Mouse (Mus musculus) midbrain, embryonic 10.5 days (tissue): ENCODE measurements around the gene Ttc28. TPM values are rescaled to one million over a fixed set of nuclear protein-coding genes. Genes with fewer than 3 reads are reported as not detected.

Experiments used
- DNase-seq: peaks from one replicate; pipeline ENCODE4 v3.0.0-alpha.2; 2017; ENCODE audit warnings: low spot score
- H3K27ac ChIP-seq: fragments of 300-500 bp; sonication (generic); replicated peaks from 2 replicates; pipeline ENCODE4 v1.5.1; 2016; ENCODE audit warnings: mild to moderate bottlenecking
- H3K27me3 ChIP-seq: fragments of 300-500 bp; sonication (generic); 2 replicates; pipeline ENCODE4 v1.6.1; 2016; ENCODE audit warnings: low read depth, mild to moderate bottlenecking; ENCODE audit not compliant: poor library complexity, severe bottlenecking
- H3K36me3 ChIP-seq: fragments of 300-500 bp; sonication (generic); 2 replicates; pipeline ENCODE4 v1.6.1; 2016; ENCODE audit warnings: mild to moderate bottlenecking, moderate library complexity
- H3K4me1 ChIP-seq: fragments of 300-500 bp; sonication (generic); 2 replicates; pipeline ENCODE4 v1.6.1; 2016
- H3K4me3 ChIP-seq: fragments of 300-500 bp; sonication (generic); 2 replicates; pipeline ENCODE4 v1.5.1; 2016; ENCODE audit warnings: mild to moderate bottlenecking, moderate library complexity
- H3K9me3 ChIP-seq: fragments of 300-500 bp; sonication (generic); replicated peaks from 2 replicates; pipeline ENCODE4 v1.6.1; 2016; ENCODE audit warnings: mild to moderate bottlenecking
- WGBS: fragments of 180-500 bp; shearing (Covaris S2); methylation state at CpG from one replicate; pipeline ENCODE4 v1.1.7; 2016; 5-methylcytosine and 5-hydroxymethylcytosine counted together
- polyA plus RNA-seq: library from polyadenylated mRNA; unstranded; fragments of >200 nt; fragmentation: Nextera tagmentation; extraction: Ambion mirVana; gene quantifications from 2 replicates; pipeline ENCODE4 v1.2.1, GENCODE M21; 2016

Gene Ttc28
- polyA plus RNA-seq, 1 experiment from 2014 or later = 9.4 TPM

GRCm38 (mm10) chr5:111098516-111099274 is 219.1 kb downstream of the Ttc28 start:
- H3K27me3 ChIP-seq = 0 out of 2 replicates have a peak, but pooled peaks cover 3% of the 10 kb centered on the region
- H3K9me3 ChIP-seq = no peaks in the 10 kb centered on the region
- H3K36me3 ChIP-seq = peaks cover 35% of the 10 kb centered on the region
- 22% methylated on average over 7 of the region's 7 CpGs for WGBS
- DNase-seq = peak; percentile 35
- no peak overlapping the region for H3K4me3 ChIP-seq
- peak overlapping the region; percentile 73 for H3K27ac ChIP-seq
- peaks cover 47% of the 10 kb centered on the region for H3K4me1 ChIP-seq

DNA sequence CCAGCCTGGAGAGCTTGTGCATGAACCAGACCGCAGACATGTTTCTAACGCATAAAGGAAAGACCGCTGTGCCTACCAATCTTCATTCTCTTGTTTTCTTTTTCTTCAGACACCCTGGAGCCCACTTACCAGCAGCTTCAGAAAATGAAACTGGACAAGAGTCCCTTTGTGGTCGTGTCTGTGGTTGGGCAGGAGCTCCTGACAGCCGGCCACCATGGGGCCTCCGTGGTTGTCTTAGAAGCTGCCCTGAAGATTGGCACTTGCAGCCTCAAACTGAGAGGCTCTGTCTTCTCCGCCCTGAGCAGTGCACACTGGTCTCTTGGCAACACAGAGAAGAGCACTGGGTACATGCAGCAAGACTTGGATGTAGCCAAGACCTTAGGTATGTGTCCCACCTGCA is 221.0 kb downstream of the Ttc28 start:
- H3K27ac ChIP-seq = no peak overlapping the region
- H3K27me3 ChIP-seq = 0 out of 2 replicates have a peak, but pooled peaks cover 3% of the 10 kb centered on the region
- H3K36me3 ChIP-seq = peaks cover 32% of the 10 kb centered on the region
- no peak overlapping the region for H3K4me3 ChIP-seq
- no peaks in the 10 kb centered on the region for H3K9me3 ChIP-seq
- 92% methylated on average over 7 of the region's 7 CpGs for WGBS
- H3K4me1 ChIP-seq = peaks cover 47% of the 10 kb centered on the region
- DNase-seq = no peak

GRCm38 (mm10) chr5:111101383-111101932 is 221.9 kb downstream of the Ttc28 start:
- Histone ChIP-seq H3K27ac (no peak overlapping the region), H3K4me1 (peaks cover 39% of the 10 kb centered on the region)
- 88% methylated on average over 6 of the region's 6 CpGs for WGBS

GRCm38 (mm10) chr5:111104801-111105200 is 225.2 kb downstream of the Ttc28 start:
- Histone ChIP-seq H3K36me3 (peaks cover 29% of the 10 kb centered on the region), H3K4me3 (no peak overlapping the region), H3K27ac (no peak overlapping the region), H3K4me1 (peaks cover 9% of the 10 kb centered on the region; the same call in 1 of the 2 replicates), H3K27me3 (no peaks in the 10 kb centered on the region), H3K9me3 (no peaks in the 10 kb centered on the region)
- DNase-seq = no peak
- 89% methylated on average over 7 of the region's 7 CpGs for WGBS

More at GRCm38 (mm10) chr5:111101383-111101932, 221.9 kb downstream of the Ttc28 start:
- H3K36me3 ChIP-seq = peaks cover 29% of the 10 kb centered on the region
- H3K27me3 ChIP-seq = 0 out of 2 replicates have a peak, but pooled peaks cover 2% of the 10 kb centered on the region
- no peak overlapping the region for H3K4me3 ChIP-seq
- DNase-seq = no peak
- no peaks in the 10 kb centered on the region for H3K9me3 ChIP-seq

DNA sequence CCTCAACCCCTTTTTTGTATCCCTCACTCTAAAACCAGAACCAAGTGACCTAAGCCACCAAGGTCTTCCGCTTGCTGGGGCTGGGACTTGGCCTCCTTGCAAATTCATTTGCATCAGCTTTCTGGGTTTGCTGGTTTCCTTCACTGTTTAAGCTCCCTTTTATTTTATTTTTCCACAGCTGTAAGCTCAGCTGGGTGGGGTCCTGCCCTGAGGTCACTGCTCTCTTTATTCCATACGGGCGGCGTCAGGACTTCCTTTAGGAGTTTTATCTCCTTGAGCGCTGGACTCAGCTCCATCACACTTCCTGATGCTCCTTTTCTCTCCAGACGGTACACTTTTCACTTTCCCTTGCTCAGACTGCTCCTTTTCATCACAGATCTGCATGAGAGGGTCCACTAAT is 231.8 kb downstream of the Ttc28 start:
- DNase-seq = no peak
- no peaks in the 10 kb centered on the region for H3K36me3 ChIP-seq
- no peak overlapping the region for H3K4me3 ChIP-seq
- 0 out of 2 replicates have a peak overlapping the region, but pooled peaks have one; percentile 42 for H3K27ac ChIP-seq
- H3K27me3 ChIP-seq = no peaks in the 10 kb centered on the region
- WGBS = 28% methylated on average over 6 of the region's 6 CpGs
- peaks cover 32% of the 10 kb centered on the region for H3K4me1 ChIP-seq
- no peaks in the 10 kb centered on the region for H3K9me3 ChIP-seq

GRCm38 (mm10) chr5:111113183-111113582 is 233.6 kb downstream of the Ttc28 start:
- H3K4me1 ChIP-seq = peaks cover 29% of the 10 kb centered on the region
- DNase-seq = no peak
- H3K27ac ChIP-seq = no peak overlapping the region
- no peaks in the 10 kb centered on the region for H3K27me3 ChIP-seq
- H3K36me3 ChIP-seq = no peaks in the 10 kb centered on the region
- no peaks in the 10 kb centered on the region for H3K9me3 ChIP-seq
- H3K4me3 ChIP-seq = no peak overlapping the region
- 90% methylated on average over 7 of the region's 7 CpGs for WGBS

DNA sequence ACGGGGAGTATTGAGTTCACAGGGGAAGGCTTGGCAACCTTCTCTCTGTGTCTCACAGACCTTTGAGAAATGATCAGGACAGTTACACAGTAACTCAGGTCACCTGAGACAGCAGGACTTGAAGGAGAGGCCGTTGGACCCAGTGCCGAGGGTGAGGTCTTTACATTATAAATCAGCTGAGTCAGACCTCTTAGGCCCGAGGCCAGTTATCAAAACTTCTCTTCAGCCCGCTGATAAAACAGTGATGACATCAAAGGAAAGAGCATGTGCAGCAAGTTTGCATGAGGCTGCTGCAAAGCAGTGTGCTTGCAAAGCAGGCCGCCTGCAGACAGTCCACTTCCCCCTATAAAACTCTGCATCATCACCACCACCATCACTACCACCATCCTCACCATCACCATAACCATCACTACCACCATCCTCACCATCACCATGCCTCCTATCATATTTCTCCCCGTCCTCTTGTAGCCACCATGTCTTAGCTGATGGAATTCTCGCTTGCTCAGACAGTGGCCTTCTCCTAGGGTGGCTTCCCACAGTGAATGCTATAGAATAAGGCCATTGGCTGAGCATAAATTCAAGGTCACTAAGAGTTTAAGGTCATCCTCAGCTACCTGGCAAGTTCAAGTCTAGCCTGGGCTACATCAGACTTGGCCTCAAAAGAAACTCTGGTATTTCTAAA is 234.2 kb downstream of the Ttc28 start:
- Histone ChIP-seq H3K27ac (no peak overlapping the region), H3K4me3 (no peak overlapping the region), H3K9me3 (no peaks in the 10 kb centered on the region), H3K27me3 (0 out of 2 replicates have a peak, but pooled peaks cover 5% of the 10 kb centered on the region), H3K4me1 (peaks cover 29% of the 10 kb centered on the region), H3K36me3 (no peaks in the 10 kb centered on the region)
- no peak for DNase-seq
- WGBS = 90% methylated on average over 8 of the region's 8 CpGs

DNA sequence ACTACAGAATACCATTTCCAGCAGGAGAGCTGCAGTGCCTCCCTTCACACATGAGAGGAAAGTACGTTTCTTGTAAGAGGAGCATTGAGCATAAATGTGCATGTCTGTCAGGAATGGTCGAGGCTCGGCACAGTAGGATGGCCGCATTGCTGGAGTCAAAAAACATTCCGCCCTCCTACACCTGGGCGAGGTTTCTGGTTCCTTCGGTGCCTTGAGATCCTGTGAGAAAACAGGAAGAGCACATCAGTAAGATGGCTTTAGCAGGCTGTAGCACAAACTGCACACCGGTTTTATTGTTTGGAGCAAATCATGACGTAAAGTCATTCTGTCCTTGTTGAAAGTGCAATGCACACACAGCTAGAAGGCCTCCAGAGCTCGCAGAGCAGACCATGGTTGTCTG is 235.0 kb downstream of the Ttc28 start:
- 0 out of 2 replicates have a peak, but pooled peaks cover 5% of the 10 kb centered on the region for H3K27me3 ChIP-seq
- DNase-seq = no peak
- no peak overlapping the region for H3K4me3 ChIP-seq
- no peak overlapping the region for H3K27ac ChIP-seq
- no peaks in the 10 kb centered on the region for H3K36me3 ChIP-seq
- H3K9me3 ChIP-seq = no peaks in the 10 kb centered on the region
- peaks cover 29% of the 10 kb centered on the region for H3K4me1 ChIP-seq
- 89% methylated on average over 10 of the region's 10 CpGs for WGBS

DNA sequence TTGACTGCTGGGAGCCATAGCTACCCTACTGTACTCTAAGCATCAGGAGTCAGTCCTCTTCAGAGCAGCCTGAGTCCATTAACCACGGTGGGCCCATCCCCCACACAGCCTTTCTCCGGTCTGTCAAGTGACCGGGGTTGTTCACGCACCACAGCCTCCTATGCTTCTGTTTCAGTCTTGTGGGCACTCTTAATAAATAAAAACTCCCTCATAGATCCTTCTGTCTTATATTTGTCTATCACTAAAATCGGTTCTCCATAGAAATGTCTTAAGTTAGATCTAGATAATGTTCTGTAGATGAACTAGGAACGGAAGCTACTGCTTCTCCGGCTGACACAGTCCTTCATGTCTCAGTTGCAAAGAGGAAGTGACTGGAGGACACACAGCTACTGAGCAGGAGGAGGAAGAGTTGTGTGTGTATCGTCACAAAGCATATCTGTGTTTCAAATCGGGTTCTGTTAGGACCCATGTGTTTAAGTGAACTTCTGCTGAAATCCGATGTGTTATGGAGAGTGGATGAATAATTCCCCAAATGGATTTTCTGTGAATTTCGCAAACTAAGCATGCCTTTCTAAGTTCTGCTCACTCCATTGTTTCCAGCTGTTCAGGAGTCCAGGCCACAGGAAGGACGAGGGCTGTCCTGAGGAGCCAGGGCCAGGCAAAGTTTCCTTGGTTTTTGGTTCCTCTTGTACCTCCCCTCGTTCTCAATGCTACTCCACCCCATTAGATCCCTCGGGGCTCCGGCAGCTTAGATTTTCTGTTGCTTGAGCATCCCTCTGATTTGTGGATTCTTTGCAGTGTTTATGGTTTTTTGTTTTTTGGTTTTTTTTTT is 236.1 kb downstream of the Ttc28 start:
- 70% methylated on average over 15 of the region's 15 CpGs for WGBS
- Histone ChIP-seq H3K27ac (peak overlapping the region; percentile 6; the same call in 1 of the 2 replicates), H3K4me3 (no peak overlapping the region), H3K9me3 (no peaks in the 10 kb centered on the region), H3K36me3 (no peaks in the 10 kb centered on the region), H3K27me3 (0 out of 2 replicates have a peak, but pooled peaks cover 5% of the 10 kb centered on the region), H3K4me1 (peaks cover 34% of the 10 kb centered on the region)
- no peak for DNase-seq

- DNase-seq = no peak
- WGBS = 87% methylated on average over 3 of the region's 3 CpGs
- H3K4me1 ChIP-seq = peaks cover 48% of the 10 kb centered on the region
- H3K27me3 ChIP-seq = peaks cover 9% of the 10 kb centered on the region; the same call in 1 of the 2 replicates
- H3K27ac ChIP-seq = no peak overlapping the region
- no peaks in the 10 kb centered on the region for H3K9me3 ChIP-seq
- no peak overlapping the region for H3K4me3 ChIP-seq
- no peaks in the 10 kb centered on the region for H3K36me3 ChIP-seq
These were observed 240.2 kb downstream of the Ttc28 start for GRCm38 (mm10) chr5:111119805-111120204.

DNA sequence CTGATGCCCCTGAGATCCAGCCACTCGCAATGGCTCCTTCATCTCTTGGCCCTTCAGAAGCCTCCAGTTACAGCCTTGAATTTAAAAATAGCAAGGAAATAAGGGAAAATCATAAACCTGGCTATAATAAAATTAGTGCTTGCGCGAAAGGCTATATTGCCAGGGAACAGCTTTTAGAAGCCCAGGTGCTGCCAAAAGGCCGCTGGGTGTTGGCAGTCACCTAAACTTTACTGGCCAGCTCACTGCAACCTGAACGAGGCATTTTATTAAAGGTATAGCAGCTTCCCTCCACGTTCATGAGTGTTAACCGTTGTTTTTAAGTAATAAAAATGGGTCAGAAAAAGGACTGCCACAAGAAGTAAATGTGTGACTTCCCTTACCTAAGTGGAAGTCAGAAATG is 240.7 kb downstream of the Ttc28 start:
- Histone ChIP-seq H3K36me3 (no peaks in the 10 kb centered on the region), H3K9me3 (no peaks in the 10 kb centered on the region), H3K4me3 (no peak overlapping the region), H3K27me3 (peaks cover 9% of the 10 kb centered on the region; the same call in 1 of the 2 replicates), H3K27ac (no peak overlapping the region), H3K4me1 (peaks cover 47% of the 10 kb centered on the region)
- no peak for DNase-seq
- WGBS = 91% methylated on average over 7 of the region's 7 CpGs
